Mouse (Mus musculus) midbrain, embryonic 14.5 days (tissue): ENCODE results near the gene B3gnt6. TPM values are rescaled to one million over a fixed set of nuclear protein-coding genes. Genes with fewer than 3 reads are reported as not detected.

Experiments
- ATAC-seq: fragments of 200-750 bp; cut with Nextera tagmentation; 2 replicates; pipeline ENCODE4 v1.8.0; 2017; ENCODE audit warnings: moderate number of reproducible peaks, moderate library complexity; ENCODE audit not compliant: low FRiP score, low TSS enrichment
- DNase-seq: peaks from one replicate; pipeline ENCODE4 v3.0.0-alpha.2; 2015
- H3K27ac ChIP-seq: fragments of 300-500 bp; sonication (generic); replicated peaks from 2 replicates; pipeline ENCODE4 v1.5.1; 2014; ENCODE audit warnings: mild to moderate bottlenecking, low read depth, low read length, moderate library complexity
- H3K27me3 ChIP-seq: fragments of 300-500 bp; sonication (generic); 2 replicates; pipeline ENCODE4 v1.6.1; 2014; ENCODE audit warnings: low read length, control low read depth, mixed read lengths; ENCODE audit not compliant: control insufficient read depth, insufficient read depth
- H3K36me3 ChIP-seq: fragments of 300-500 bp; sonication (generic); 2 replicates; pipeline ENCODE4 v1.6.1; 2014; ENCODE audit warnings: low read length, control low read depth; ENCODE audit not compliant: control insufficient read depth, insufficient read depth
- H3K4me1 ChIP-seq: fragments of 300-500 bp; sonication (generic); 2 replicates; pipeline ENCODE4 v1.6.1; 2014; ENCODE audit warnings: mild to moderate bottlenecking, antibody characterized with exemption, low read length, control low read depth; ENCODE audit not compliant: control insufficient read depth, insufficient read depth
- H3K4me2 ChIP-seq: fragments of 300-500 bp; sonication (generic); 2 replicates; pipeline ENCODE4 v1.6.1; 2014; ENCODE audit warnings: mild to moderate bottlenecking, low read length, moderate library complexity
- H3K4me3 ChIP-seq: fragments of 300-500 bp; sonication (generic); replicated peaks from 2 replicates; pipeline ENCODE4 v1.5.1; 2014; ENCODE audit warnings: low read depth, low read length
- H3K9ac ChIP-seq: fragments of 300-500 bp; sonication (generic); replicated peaks from 2 replicates; pipeline ENCODE4 v1.6.1; 2014; ENCODE audit warnings: mild to moderate bottlenecking, low read length, moderate library complexity
- H3K9me3 ChIP-seq: fragments of 300-500 bp; sonication (generic); 2 replicates; pipeline ENCODE4 v1.6.1; 2016; ENCODE audit warnings: low read length, control low read depth, mixed read lengths; ENCODE audit not compliant: control insufficient read depth
- WGBS: fragments of 180-500 bp; shearing (Covaris S2); extraction: QIAGEN DNeasy Blood & Tissue Kit; methylation state at CpG from one replicate; pipeline ENCODE4 v1.1.7; 2014; 5-methylcytosine and 5-hydroxymethylcytosine counted together
- polyA plus RNA-seq: library from polyadenylated mRNA; unstranded; fragments of >200 nt; fragmentation: Nextera tagmentation; extraction: Ambion mirVana; gene quantifications from 2 replicates; pipeline ENCODE4 v1.2.1, GENCODE M21; 2014

The B3gnt6 gene
- polyA plus RNA-seq = 0.12 and 0.32 TPM in 2 replicates

DNA sequence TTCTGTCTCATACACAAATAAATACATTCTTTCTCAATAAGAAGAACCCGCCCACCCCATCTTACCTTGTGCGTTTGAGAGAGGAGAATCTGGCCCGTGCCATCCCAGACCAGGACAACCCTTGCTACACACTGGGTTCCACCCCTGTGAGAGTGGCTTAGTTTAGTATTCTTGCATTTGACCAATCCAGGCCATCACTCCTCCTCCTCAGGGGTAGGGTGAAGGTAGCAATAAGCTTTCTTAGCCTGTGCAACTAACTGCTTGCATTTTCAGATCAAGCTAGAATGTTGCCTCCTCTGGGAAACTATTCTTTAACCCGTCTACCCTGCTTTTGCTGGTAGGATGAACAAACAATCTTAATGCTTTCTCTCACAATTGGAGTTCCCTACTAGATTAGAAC is at the start of gene B3gnt6:
B3gnt6 (minus strand) TSS at position 101 of the 400 bp plus-strand sequence.
- WGBS = 91% methylated on average over 4 of the region's 4 CpGs

DNA sequence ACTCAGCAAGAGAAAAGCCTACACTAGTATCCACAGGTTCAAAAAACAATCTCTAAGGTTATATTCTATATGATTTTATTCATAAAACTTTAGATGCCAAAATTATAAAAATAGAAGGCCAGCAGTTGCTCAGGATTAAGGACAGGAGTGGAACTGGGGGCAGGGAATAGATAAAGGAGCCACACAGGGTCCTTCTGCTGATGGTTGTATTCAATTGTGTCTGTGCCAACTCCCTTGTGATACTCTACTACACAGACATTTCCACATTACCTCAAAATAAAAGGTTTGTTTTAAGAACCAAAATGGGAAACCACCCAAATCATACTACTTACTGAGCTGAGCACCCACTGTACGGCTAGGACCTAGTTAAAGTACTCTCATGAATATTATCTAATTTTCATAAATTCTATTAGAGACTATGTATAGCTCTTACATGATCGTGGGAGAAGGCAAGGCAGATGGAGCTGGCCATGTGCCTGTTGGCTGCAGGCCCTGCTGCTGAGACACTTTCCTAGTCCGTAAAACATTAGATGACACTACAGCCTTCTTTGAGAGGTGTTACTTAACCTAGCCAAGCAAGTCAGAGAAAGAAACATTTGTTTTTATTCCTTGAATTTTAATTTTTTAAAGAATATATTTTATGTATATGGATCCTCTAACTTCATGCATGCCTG is 37.5 kb upstream of the B3gnt6 start:
- WGBS = 88% methylated on average over 3 of the region's 3 CpGs
- H3K27me3 ChIP-seq = no peaks in the 10 kb centered on the region
- no peaks in the 10 kb centered on the region for H3K4me1 ChIP-seq
- no peaks in the 10 kb centered on the region for H3K36me3 ChIP-seq
- H3K4me3 ChIP-seq = no peak overlapping the region
- no peak overlapping the region for H3K27ac ChIP-seq
- no peak overlapping the region for H3K9ac ChIP-seq
- DNase-seq (no peak), ATAC-seq (no peak)
- no peaks in the 10 kb centered on the region for H3K9me3 ChIP-seq
- no peak overlapping the region for H3K4me2 ChIP-seq

More for the DNA sequence above, at the start of gene B3gnt6:
- no peaks in the 10 kb centered on the region for H3K36me3 ChIP-seq
- DNase-seq (no peak), ATAC-seq (no peak)
- no peaks in the 10 kb centered on the region for H3K9me3 ChIP-seq
- no peak within 1 kb of the TSS for H3K4me3 ChIP-seq
- no peak within 1 kb of the TSS for H3K9ac ChIP-seq
- H3K4me1 ChIP-seq = peaks cover under 1% of the 10 kb centered on the region; the same call in 1 of the 2 replicates
- H3K27ac ChIP-seq = no peak within 1 kb of the TSS
- H3K4me2 ChIP-seq = no peak within 1 kb of the TSS
- H3K27me3 ChIP-seq = peaks cover 22% of the 10 kb centered on the region

DNA sequence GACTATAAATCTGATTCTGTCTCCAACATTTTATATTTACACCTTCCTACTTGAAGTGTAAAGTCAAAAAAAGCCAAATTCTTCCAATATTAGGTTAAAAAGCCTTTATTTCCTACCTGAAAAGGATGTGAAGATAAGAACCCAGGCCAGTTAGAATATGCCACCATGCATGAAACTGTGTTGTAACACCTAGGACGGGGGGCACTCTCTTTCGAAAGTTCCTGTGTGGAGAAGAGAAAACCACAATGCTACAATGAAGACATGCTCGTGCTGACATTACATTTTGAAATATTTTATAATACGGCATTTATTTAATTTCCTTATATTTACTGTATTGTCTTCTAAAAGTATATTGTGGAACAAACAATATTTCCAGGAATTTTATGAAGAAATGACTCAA is 24.5 kb upstream of the B3gnt6 start:
- Histone ChIP-seq H3K27ac (no peak overlapping the region), H3K4me2 (no peak overlapping the region), H3K4me1 (no peaks in the 10 kb centered on the region), H3K4me3 (no peak overlapping the region), H3K9ac (no peak overlapping the region), H3K36me3 (no peaks in the 10 kb centered on the region), H3K9me3 (no peaks in the 10 kb centered on the region), H3K27me3 (no peaks in the 10 kb centered on the region)
- no peak for ATAC-seq
- WGBS = 94% methylated on average over 4 of the region's 4 CpGs
- no peak for DNase-seq

DNA sequence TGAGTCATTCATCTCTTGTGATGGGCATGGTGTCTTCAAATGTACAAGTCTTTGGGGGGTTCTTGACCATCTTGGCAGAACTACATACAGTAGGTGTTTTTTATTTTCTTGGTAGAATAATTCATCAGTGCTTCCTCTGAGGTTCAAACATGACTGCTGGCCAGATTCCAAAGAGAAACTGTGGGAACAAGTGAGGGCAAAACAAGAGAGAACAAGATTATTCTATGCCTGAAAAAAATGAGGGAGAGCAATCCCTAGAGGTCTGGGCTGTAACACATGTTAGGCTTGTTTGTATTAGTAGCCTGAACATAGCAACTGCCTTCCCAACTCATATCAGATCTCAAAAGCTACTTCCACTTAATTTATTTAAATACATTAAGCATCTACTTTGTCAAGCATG is 17.4 kb upstream of the B3gnt6 start:
- Histone ChIP-seq H3K36me3 (no peaks in the 10 kb centered on the region), H3K4me1 (no peaks in the 10 kb centered on the region), H3K9ac (no peak overlapping the region), H3K9me3 (no peaks in the 10 kb centered on the region), H3K4me3 (no peak overlapping the region), H3K27ac (no peak overlapping the region), H3K4me2 (no peak overlapping the region), H3K27me3 (no peaks in the 10 kb centered on the region)
- ATAC-seq (no peak), DNase-seq (peak; percentile 44)

DNA sequence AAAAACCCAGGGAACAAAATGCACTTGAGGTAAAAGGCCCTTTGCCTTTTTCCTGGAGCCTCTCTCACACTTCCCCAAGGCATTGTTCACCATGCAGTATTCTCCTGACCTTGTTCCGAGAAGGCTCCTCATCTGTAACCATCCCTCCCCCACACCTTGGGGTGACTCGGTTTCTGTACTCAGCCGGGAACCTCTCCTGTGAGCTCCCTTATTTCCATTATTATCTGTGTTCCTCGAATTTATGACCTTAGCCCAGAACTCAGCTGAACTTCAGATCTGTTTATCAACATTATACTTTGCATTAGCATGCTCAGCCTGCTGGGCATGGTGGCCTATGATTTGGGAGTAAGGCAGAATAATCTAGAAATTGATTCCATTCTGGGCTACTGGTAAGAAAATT is 3.7 kb upstream of the B3gnt6 start:
- no peak for DNase-seq
- H3K4me2 ChIP-seq = no peak overlapping the region
- no peaks in the 10 kb centered on the region for H3K4me1 ChIP-seq
- H3K4me3 ChIP-seq = no peak overlapping the region
- 83% methylated on average over 4 of the region's 4 CpGs for WGBS
- H3K27me3 ChIP-seq = no peaks in the 10 kb centered on the region
- no peak overlapping the region for H3K27ac ChIP-seq
- no peaks in the 10 kb centered on the region for H3K36me3 ChIP-seq
- ATAC-seq = no peak
- H3K9me3 ChIP-seq = no peaks in the 10 kb centered on the region
- no peak overlapping the region for H3K9ac ChIP-seq

DNA sequence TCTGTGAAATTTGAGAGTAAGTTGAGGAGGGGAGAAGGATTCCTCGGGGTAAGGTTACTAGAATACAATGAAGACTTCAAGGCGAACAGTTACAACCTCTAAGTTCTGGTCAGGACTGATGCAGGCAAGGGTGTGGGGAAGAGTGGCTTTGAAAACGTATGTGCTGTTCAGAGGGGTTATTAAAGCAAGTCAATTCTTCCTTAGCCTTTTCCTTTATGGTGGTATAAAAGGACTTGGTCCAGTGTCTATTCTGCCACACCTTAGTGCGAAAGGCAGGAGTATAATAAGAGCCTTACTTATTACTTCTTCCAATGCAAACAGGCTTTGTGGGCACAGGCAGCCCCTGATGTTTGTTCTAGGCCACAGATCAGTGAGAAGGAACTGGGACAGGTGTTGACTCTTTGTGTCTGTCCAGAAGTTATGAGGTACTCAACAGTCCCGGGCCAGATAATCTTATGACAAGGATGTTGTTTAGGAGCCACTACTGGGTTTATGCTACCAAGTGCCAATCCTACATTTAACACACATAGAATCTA is 2.3 kb upstream of the B3gnt6 start:
- Histone ChIP-seq H3K36me3 (no peaks in the 10 kb centered on the region), H3K9ac (no peak overlapping the region), H3K27me3 (0 out of 2 replicates have a peak, but pooled peaks cover under 1% of the 10 kb centered on the region), H3K4me2 (no peak overlapping the region), H3K27ac (no peak overlapping the region), H3K9me3 (no peaks in the 10 kb centered on the region), H3K4me3 (no peak overlapping the region), H3K4me1 (no peaks in the 10 kb centered on the region)
- 86% methylated on average over 5 of the region's 5 CpGs for WGBS
- no peak for DNase-seq
- no peak for ATAC-seq

DNA sequence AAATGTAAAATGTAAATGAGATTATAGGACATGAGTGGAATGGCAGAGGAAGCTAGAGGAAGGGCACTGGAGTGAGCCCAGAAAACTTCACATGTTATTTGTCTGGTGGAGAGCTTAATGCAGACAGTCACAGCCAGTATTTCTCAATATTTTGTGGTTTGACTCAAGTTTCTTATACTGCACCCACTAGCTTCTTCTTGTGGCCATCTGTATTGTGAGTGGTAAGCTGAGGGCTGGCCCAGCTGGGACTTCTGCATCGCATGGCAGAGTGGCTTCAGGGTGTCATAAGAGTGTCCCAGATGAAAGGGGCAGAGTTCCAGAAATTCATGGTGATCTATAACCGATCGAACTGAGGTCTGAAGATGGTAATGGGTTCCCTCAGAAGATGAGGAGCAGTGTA is 1.1 kb upstream of the B3gnt6 start:
- H3K36me3 ChIP-seq = no peaks in the 10 kb centered on the region
- 94% methylated on average over 3 of the region's 3 CpGs for WGBS
- peaks cover 12% of the 10 kb centered on the region for H3K27me3 ChIP-seq
- H3K27ac ChIP-seq = no peak overlapping the region
- H3K4me2 ChIP-seq = no peak overlapping the region
- no peak overlapping the region for H3K9ac ChIP-seq
- no peaks in the 10 kb centered on the region for H3K9me3 ChIP-seq
- ATAC-seq (no peak), DNase-seq (no peak)
- H3K4me3 ChIP-seq = no peak overlapping the region
- no peaks in the 10 kb centered on the region for H3K4me1 ChIP-seq

DNA sequence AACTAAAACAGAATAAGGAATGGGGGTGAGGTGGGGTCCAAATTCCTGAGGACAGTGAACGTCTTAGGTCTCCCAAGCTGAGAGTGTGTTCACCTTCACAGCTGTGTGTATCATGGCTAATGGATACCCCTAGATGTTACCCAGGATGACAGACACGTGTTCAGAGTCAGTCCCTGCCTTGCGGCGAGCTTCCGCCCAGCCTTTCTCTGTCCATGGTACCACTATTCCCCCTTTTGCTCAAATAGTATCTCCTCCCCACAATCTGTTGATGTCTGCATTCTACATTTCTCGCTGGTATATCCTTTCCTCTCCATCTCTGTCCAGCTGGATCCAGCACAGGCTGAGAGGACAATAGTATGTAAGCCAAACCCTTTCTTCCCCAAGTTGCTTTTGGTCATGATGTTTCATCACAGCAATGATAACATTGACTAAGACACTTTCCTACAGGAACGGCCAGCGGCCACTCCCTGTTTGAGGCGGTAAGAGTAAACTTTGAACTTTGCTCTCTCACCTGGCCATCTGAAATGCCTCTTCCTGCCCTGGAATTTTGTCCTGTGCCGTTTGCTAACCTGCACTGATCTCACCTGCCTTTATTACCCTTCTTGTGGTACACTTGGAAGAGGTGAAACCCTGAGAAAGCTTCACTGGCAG is 4.0 kb downstream of the B3gnt6 start:
- DNase-seq = no peak
- no peaks in the 10 kb centered on the region for H3K36me3 ChIP-seq
- no peak overlapping the region for H3K4me2 ChIP-seq
- no peak for ATAC-seq
- no peak overlapping the region for H3K27ac ChIP-seq
- no peak overlapping the region for H3K9ac ChIP-seq
- peaks cover 13% of the 10 kb centered on the region for H3K4me1 ChIP-seq
- H3K27me3 ChIP-seq = peaks cover 56% of the 10 kb centered on the region
- WGBS = 52% methylated on average over 10 of the region's 10 CpGs
- no peak overlapping the region for H3K4me3 ChIP-seq
- no peaks in the 10 kb centered on the region for H3K9me3 ChIP-seq
